Comparison of ENCODE assay signal across 11 mouse cellular contexts in the genomic region with DNA sequence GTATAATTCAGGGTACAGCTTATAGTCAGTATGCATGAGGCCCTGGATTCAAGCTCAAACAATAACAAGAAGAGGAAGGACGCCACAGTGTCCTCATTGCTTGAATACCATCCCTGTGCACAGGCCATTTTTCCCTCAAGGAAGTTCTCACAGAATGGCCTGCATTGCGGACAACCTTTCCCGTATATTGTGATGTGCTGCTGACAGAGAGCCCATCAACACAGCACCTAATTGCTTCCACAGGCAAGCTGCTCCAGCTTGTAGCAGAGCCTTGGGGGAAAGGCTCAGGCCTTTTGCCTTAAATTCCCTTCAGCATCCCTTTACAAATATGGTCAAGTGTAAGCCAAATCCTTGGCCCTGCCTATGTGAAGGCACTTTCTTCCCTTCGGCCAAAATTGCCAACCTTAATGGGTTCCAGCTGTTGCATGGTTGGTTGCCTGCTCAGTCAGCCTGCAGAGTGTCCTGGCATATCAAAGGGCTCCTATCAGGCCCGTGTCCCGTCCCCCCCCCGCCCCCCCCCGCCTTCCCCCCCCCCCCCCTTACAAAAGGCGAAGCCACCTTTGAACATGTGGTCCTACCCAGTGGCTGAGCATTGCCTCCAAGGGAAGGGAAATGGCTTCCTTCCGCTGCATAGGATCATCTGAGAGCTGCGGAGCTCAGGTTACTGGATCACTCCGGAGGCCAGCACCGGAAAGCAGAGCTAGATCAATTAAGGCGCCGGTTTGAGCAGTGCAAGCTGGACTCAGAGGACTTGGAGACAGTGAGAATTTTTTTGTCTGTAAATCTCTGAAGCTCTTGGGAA.
DNase-seq lines count a peak whose midpoint lies in the region; ATAC-seq lines count a peak whose summit lies in the region.
"Had no signal": no experiment of that assay in that cellular context is flagged by ENCODE, and none has a peak within 500 bp of the region (broad histone marks: within the 10 kb centered on the region; RNA-seq: fewer than 3 reads in every experiment).

No protein-coding gene starts in this region.

- H3K4me1 ChIP-seq in lung, embryonic 16.5 days (replicated peaks; ENCODE audit: control insufficient read depth, insufficient read depth, low read length): no peaks in the 10 kb centered on the region
- H3K4me1 ChIP-seq in embryonic facial prominence, embryonic 12.5 days: peaks cover 24% of the 10 kb centered on the region
- H3K4me1 ChIP-seq in stomach, embryonic 14.5 days (ENCODE audit: control insufficient read depth, insufficient read depth, low read length): peaks cover 3% of the 10 kb centered on the region; the same call in 1 of the 2 replicates

- H3K4me3 ChIP-seq in lung, embryonic 16.5 days (ENCODE audit: low read length): no peak overlapping the region
- H3K4me3 ChIP-seq in embryonic facial prominence, embryonic 12.5 days: no peak overlapping the region
- no peak overlapping the region for H3K4me3 ChIP-seq in stomach, embryonic 14.5 days (ENCODE audit: low read depth, low read length)
- H3K4me3 ChIP-seq: myocyte had no signal

- no peak overlapping the region for H3K27ac ChIP-seq in lung, embryonic 16.5 days (ENCODE audit: low read length)
- peak overlapping the region; percentile 86 for H3K27ac ChIP-seq in embryonic facial prominence, embryonic 12.5 days
- peak overlapping the region; percentile 21; the same call in 1 of the 2 replicates for H3K27ac ChIP-seq in stomach, embryonic 14.5 days (ENCODE audit: low read length)

- no peak overlapping the region for H3K4me2 ChIP-seq in lung, embryonic 16.5 days (ENCODE audit: low read depth, low read length)
- H3K4me2 ChIP-seq in embryonic facial prominence, embryonic 12.5 days (replicated peaks): peak overlapping the region; percentile 34
- 0 out of 2 replicates have a peak overlapping the region, but pooled peaks have one; percentile 20 for H3K4me2 ChIP-seq in stomach, embryonic 14.5 days (replicated peaks; ENCODE audit: low read depth, low read length)

- ATAC-seq in lung, embryonic 16.5 days (ENCODE audit: low read depth): peak; percentile 62; the same call in 1 of the 2 replicates
- peak; percentile 87 for ATAC-seq in embryonic facial prominence, embryonic 12.5 days (ENCODE audit: insufficient number of reproducible peaks, insufficient read depth, low FRiP score, low TSS enrichment)
- ATAC-seq in stomach, embryonic 14.5 days (ENCODE audit: insufficient number of reproducible peaks, insufficient read depth, low FRiP score, low read depth): peak; percentile 90
- ATAC-seq: Patski had no signal

- no peaks in the 10 kb centered on the region for H3K27me3 ChIP-seq in lung, embryonic 16.5 days (ENCODE audit: control insufficient read depth, insufficient read depth, low read depth, low read length)
- H3K27me3 ChIP-seq in embryonic facial prominence, embryonic 12.5 days: no peaks in the 10 kb centered on the region
- no peaks in the 10 kb centered on the region for H3K27me3 ChIP-seq in stomach, embryonic 14.5 days (ENCODE audit: control insufficient read depth, insufficient read depth, low read length)

- no peaks in the 10 kb centered on the region for H3K9me3 ChIP-seq in lung, embryonic 16.5 days (ENCODE audit: control insufficient read depth, low read length)
- no peaks in the 10 kb centered on the region for H3K9me3 ChIP-seq in embryonic facial prominence, embryonic 12.5 days
- H3K9me3 ChIP-seq in stomach, embryonic 14.5 days (ENCODE audit: control insufficient read depth, low read depth, low read length): no peaks in the 10 kb centered on the region

- 33% methylated on average over 12 of the region's 15 CpGs for WGBS in lung, embryonic 16.5 days
- WGBS in embryonic facial prominence, embryonic 12.5 days: 12% methylated on average over 13 of the region's 15 CpGs
- 26% methylated on average over 14 of the region's 15 CpGs for WGBS in stomach, embryonic 14.5 days

- no peak overlapping the region for H3K9ac ChIP-seq in lung, embryonic 16.5 days (ENCODE audit: low read length)
- H3K9ac ChIP-seq in embryonic facial prominence, embryonic 12.5 days: no peak overlapping the region
- no peak overlapping the region for H3K9ac ChIP-seq in stomach, embryonic 14.5 days (replicated peaks; ENCODE audit: low read depth, low read length)

- no peaks in the 10 kb centered on the region for H3K36me3 ChIP-seq in lung, embryonic 16.5 days (ENCODE audit: control insufficient read depth, insufficient read depth, low read length)
- no peaks in the 10 kb centered on the region for H3K36me3 ChIP-seq in embryonic facial prominence, embryonic 12.5 days
- H3K36me3 ChIP-seq in stomach, embryonic 14.5 days (ENCODE audit: control insufficient read depth, insufficient read depth, low read length): no peaks in the 10 kb centered on the region

- DNase-seq in lung, postnatal 25 days (ENCODE audit: low spot score): no peak
- peak; percentile 20 for DNase-seq in kidney, adult 9 months
- DNase-seq in cerebellum, adult 9-11 months: no peak
- DNase-seq in cerebellum, postnatal 4 days (ENCODE audit: low spot score in 2 of 2): no peak
- DNase-seq: cerebellum, adult 2 months; gastrocnemius, postnatal 36 days had no signal
